Mouse (Mus musculus): ENCODE data around the gene Scp2.

DNA sequence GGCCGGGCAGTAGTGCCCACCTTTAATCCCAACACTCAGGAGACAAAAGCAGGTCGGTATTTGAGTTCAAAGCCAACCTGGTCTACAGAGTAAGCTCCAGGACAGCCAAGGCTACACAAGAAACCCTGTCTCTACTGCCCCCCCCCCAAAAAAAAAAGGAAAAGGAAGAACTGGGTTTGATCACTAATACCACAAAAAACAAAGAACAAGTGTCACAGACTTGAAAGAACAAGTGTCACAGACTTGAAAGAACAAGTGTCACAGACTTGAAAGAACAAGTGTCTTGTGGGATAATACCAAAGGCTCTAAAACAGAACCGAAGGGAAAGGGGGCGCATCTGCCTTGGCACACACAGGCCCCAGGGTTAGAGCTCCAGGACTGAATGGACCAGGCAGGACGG lies 63.9 kb downstream of the Scp2 start:
- TF ChIP-seq CTCF (IDR thresholded peaks at IDR 0.05; ENCODE audit: low read depth) (no peak), EP300 (IDR thresholded peaks at IDR 0.05; ENCODE audit: low read depth) (no peak)

All from heart, postnatal 0 days (tissue).